Mouse (Mus musculus) liver, embryonic 11.5 days (tissue): ENCODE results near the gene Krt25. TPM values are rescaled to one million over a fixed set of nuclear protein-coding genes. Genes with fewer than 3 reads are reported as not detected.

Experiments
- ATAC-seq: fragments of 200-750 bp; cut with Nextera tagmentation; replicated peaks from 2 replicates; pipeline ENCODE4 v1.8.0; 2017; ENCODE audit warnings: moderate number of reproducible peaks, mild to moderate bottlenecking, moderate TSS enrichment, moderate library complexity; ENCODE audit not compliant: low FRiP score
- DNase-seq: peaks from one replicate; pipeline ENCODE4 v3.0.0-alpha.2; 2017; ENCODE audit warnings: low spot score
- H3K27ac ChIP-seq: fragments of 300-500 bp; sonication (generic); 2 replicates; pipeline ENCODE4 v1.5.1; 2014; ENCODE audit warnings: mild to moderate bottlenecking, low read depth, low read length, control low read depth
- H3K27me3 ChIP-seq: fragments of 300-500 bp; sonication (generic); replicated peaks from 2 replicates; pipeline ENCODE4 v1.6.1; 2014; ENCODE audit warnings: low read length, mixed read lengths; ENCODE audit not compliant: control insufficient read depth, insufficient read depth
- H3K36me3 ChIP-seq: fragments of 300-500 bp; sonication (generic); 2 replicates; pipeline ENCODE4 v1.6.1; 2014; ENCODE audit warnings: mild to moderate bottlenecking, low read length, moderate library complexity, mixed read lengths; ENCODE audit not compliant: control insufficient read depth, insufficient read depth
- H3K4me1 ChIP-seq: fragments of 300-500 bp; sonication (generic); replicated peaks from 2 replicates; pipeline ENCODE4 v1.6.1; 2014; ENCODE audit warnings: low read length, mixed read lengths; ENCODE audit not compliant: control insufficient read depth, insufficient read depth
- H3K4me2 ChIP-seq: fragments of 300-500 bp; sonication (generic); 2 replicates; pipeline ENCODE4 v1.6.1; 2014; ENCODE audit warnings: mild to moderate bottlenecking, control low read depth, moderate library complexity
- H3K4me3 ChIP-seq: fragments of 300-500 bp; sonication (generic); 2 replicates; pipeline ENCODE4 v1.5.1; 2014; ENCODE audit warnings: low read depth, low read length, control low read depth
- H3K9ac ChIP-seq: fragments of 300-500 bp; sonication (generic); 2 replicates; pipeline ENCODE4 v1.6.1; 2014; ENCODE audit warnings: low read depth, low read length, control low read depth
- H3K9me3 ChIP-seq: fragments of 300-500 bp; sonication (generic); 2 replicates; pipeline ENCODE4 v1.6.1; 2016; ENCODE audit warnings: low read length, inconsistent platforms, mixed read lengths; ENCODE audit not compliant: control insufficient read depth
- WGBS: fragments of 180-500 bp; shearing (Covaris S2); extraction: QIAGEN DNeasy Blood & Tissue Kit; methylation state at CpG from one replicate; pipeline ENCODE4 v1.1.7; 2014; 5-methylcytosine and 5-hydroxymethylcytosine counted together
- polyA plus RNA-seq: library from polyadenylated mRNA; unstranded; fragments of >200 nt; fragmentation: Nextera tagmentation; extraction: Ambion mirVana; gene quantifications from 2 replicates; pipeline ENCODE4 v1.2.1, GENCODE M21; 2014

Krt25 gene
- polyA plus RNA-seq, 1 experiment from 2014 or later = not detected

DNA sequence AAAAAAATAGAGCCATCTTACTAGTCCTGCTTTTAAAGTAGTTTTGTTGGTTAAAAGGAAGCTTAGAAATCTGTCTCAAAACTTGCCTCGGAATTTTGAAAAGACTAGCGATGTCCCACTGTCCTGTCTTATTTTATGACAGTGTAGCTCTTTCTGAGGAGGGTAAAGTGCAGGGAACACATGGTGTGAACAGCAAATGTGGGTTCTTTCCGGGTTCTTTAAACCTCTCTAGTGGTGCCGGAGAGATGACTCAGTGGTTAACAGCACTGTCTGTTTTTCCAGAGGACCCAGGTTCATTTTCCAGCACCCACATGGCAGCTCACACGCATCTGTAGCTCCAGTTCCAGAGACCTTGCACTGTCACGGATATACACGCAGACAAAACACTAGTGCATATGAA lies 53.6 kb downstream of the Krt25 start:
- Histone ChIP-seq H3K4me3 (no peak overlapping the region), H3K27ac (no peak overlapping the region), H3K27me3 (no peaks in the 10 kb centered on the region), H3K9ac (no peak overlapping the region), H3K4me1 (no peaks in the 10 kb centered on the region), H3K4me2 (no peak overlapping the region), H3K36me3 (no peaks in the 10 kb centered on the region), H3K9me3 (no peaks in the 10 kb centered on the region)
- 66% methylated on average over 7 of the region's 7 CpGs for WGBS
- ATAC-seq (no peak), DNase-seq (no peak)

DNA sequence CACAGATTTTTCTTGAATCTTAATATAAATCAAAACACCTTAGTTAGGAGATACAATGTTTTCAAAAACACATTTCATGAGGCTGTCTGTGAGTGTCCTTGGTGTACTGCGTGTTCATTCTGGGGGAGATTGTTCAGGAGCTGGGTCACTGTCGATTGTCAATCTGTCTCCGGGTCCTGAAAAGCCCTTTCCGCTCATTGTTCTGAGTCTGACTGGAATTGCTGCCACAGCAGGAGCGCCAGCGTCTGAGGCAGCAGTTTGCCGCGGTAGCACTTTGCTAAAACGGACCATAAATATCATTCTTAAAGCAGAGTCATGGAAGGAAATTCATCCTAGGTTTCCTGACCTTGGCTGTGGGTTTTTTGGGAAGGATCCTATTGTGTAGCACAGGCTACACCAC lies 57.0 kb downstream of the Krt25 start:
- H3K4me3 ChIP-seq = no peak overlapping the region
- no peaks in the 10 kb centered on the region for H3K4me1 ChIP-seq
- 56% methylated on average over 9 of the region's 9 CpGs for WGBS
- no peaks in the 10 kb centered on the region for H3K27me3 ChIP-seq
- H3K9ac ChIP-seq = no peak overlapping the region
- ATAC-seq (no peak), DNase-seq (no peak)
- H3K4me2 ChIP-seq = no peak overlapping the region
- no peaks in the 10 kb centered on the region for H3K36me3 ChIP-seq
- H3K9me3 ChIP-seq = no peaks in the 10 kb centered on the region
- no peak overlapping the region for H3K27ac ChIP-seq

Other genes starting within 250 kb of the Krt25 start
- gene Tns4, start 233.6 kb downstream of the Krt25 start, polyA plus RNA-seq = 0.21 TPM in 1 of 2 replicates, not detected in the other
- gene Ccr7, start 167.9 kb downstream of the Krt25 start, polyA plus RNA-seq = 0.36 and 0.58 TPM in 2 replicates
- 145 and 150 TPM in 2 replicates for gene Smarce1, start 91.9 kb downstream of the Krt25 start, polyA plus RNA-seq
- 0.14 and 0.61 TPM in 2 replicates for gene Krt222, start 78.9 kb downstream of the Krt25 start, polyA plus RNA-seq
- gene Krt24, start 37.7 kb downstream of the Krt25 start, polyA plus RNA-seq = not detected in 2 replicates
- not detected in 2 replicates for gene Krt26, start 15.0 kb upstream of the Krt25 start, polyA plus RNA-seq
- gene Krt27, start 28.2 kb upstream of the Krt25 start, polyA plus RNA-seq = not detected in 2 replicates
- gene Krt28, start 52.0 kb upstream of the Krt25 start, polyA plus RNA-seq = 0.32 TPM in 1 of 2 replicates, not detected in the other
- gene Krt10, start 66.4 kb upstream of the Krt25 start, polyA plus RNA-seq = 10.0 and 13.1 TPM in 2 replicates
- gene Krt12, start 99.3 kb upstream of the Krt25 start, polyA plus RNA-seq = not detected in 2 replicates
- gene Krt20, start 115.2 kb upstream of the Krt25 start, polyA plus RNA-seq = 32.1 and 34.1 TPM in 2 replicates
- gene Krt23, start 170.2 kb upstream of the Krt25 start, polyA plus RNA-seq = 0.38 TPM in 2 replicates
- not detected in 2 replicates for gene Krt39, start 198.4 kb upstream of the Krt25 start, polyA plus RNA-seq
- 0.21 TPM in 1 of 2 replicates, not detected in the other for gene Krt40, start 220.2 kb upstream of the Krt25 start, polyA plus RNA-seq
- not detected in 2 replicates for gene Krtap3-3, start 227.9 kb upstream of the Krt25 start, polyA plus RNA-seq
- gene Krtap3-2, start 233.9 kb upstream of the Krt25 start, polyA plus RNA-seq = not detected in 2 replicates
- gene Gm11939, start 236.5 kb upstream of the Krt25 start, polyA plus RNA-seq = not detected in 2 replicates
- gene Krtap3-1, start 243.7 kb upstream of the Krt25 start, polyA plus RNA-seq = not detected in 2 replicates